Mouse (Mus musculus) lung, postnatal 10 days (tissue): Measurements from ENCODE around the gene Palmd.
A peak's percentile ranks its signal among the peaks of the same experiment; 100 is the strongest.

ENCODE experiments used
- DNase-seq: peaks from one replicate; pipeline ENCODE4 v3.0.0; 2021

The Palmd gene

GRCm38 (mm10) chr3:116968540-116968997 lies at the start of gene Palmd:
Palmd (minus strand) TSS chr3:116968987.
- peak; percentile 73 for DNase-seq

GRCm38 (mm10) chr3:117010182-117010581 lies 41.4 kb upstream of the Palmd start:
- DNase-seq = no peak

- no peak for DNase-seq
Measured at GRCm38 (mm10) chr3:117007340-117007739, 38.6 kb upstream of the Palmd start.

- DNase-seq = no peak
Measured at GRCm38 (mm10) chr3:117006636-117007035, 37.8 kb upstream of the Palmd start.

GRCm38 (mm10) chr3:117003379-117003778 lies 34.6 kb upstream of the Palmd start:
- DNase-seq = no peak

- DNase-seq = no peak
Measured at GRCm38 (mm10) chr3:117001686-117002485, 33.1 kb upstream of the Palmd start.

GRCm38 (mm10) chr3:116993011-116993410 lies 24.2 kb upstream of the Palmd start:
- no peak for DNase-seq

GRCm38 (mm10) chr3:116991180-116991579 lies 22.4 kb upstream of the Palmd start:
- DNase-seq = no peak

- no peak for DNase-seq
Measured at GRCm38 (mm10) chr3:116988221-116988620, 19.4 kb upstream of the Palmd start.

GRCm38 (mm10) chr3:116986451-116986850 lies 17.7 kb upstream of the Palmd start:
- no peak for DNase-seq

GRCm38 (mm10) chr3:116985741-116986140 lies 17.0 kb upstream of the Palmd start:
- DNase-seq = no peak

- DNase-seq = no peak
Measured at GRCm38 (mm10) chr3:116985042-116985455, 16.3 kb upstream of the Palmd start.

- DNase-seq = no peak
Measured at GRCm38 (mm10) chr3:116981811-116982575, 13.2 kb upstream of the Palmd start.

- DNase-seq = no peak
Measured at GRCm38 (mm10) chr3:116969786-116970185, 999 bp upstream of the Palmd start.

- no peak for DNase-seq
Measured at GRCm38 (mm10) chr3:116969003-116969402, 216 bp upstream of the Palmd start.

- DNase-seq = no peak
Measured at GRCm38 (mm10) chr3:116967967-116968366, 820 bp downstream of the Palmd start, which contains the start of gene 4930455H04Rik. 4930455H04Rik (plus strand) TSS chr3:116968267.

- no peak for DNase-seq
Measured at GRCm38 (mm10) chr3:116967436-116967835, 1.4 kb downstream of the Palmd start.

GRCm38 (mm10) chr3:116966800-116967199 lies 2.0 kb downstream of the Palmd start:
- DNase-seq = peak; percentile 59

GRCm38 (mm10) chr3:116966225-116966624 lies 2.6 kb downstream of the Palmd start:
- DNase-seq = peak; percentile 85

GRCm38 (mm10) chr3:116964426-116964825 lies 4.4 kb downstream of the Palmd start:
- peak; percentile 60 for DNase-seq

- peak; percentile 59 for DNase-seq
Measured at GRCm38 (mm10) chr3:116963213-116963612, 5.6 kb downstream of the Palmd start.

- no peak for DNase-seq
Measured at GRCm38 (mm10) chr3:116961354-116962142, 7.2 kb downstream of the Palmd start.

GRCm38 (mm10) chr3:116960414-116960813 lies 8.4 kb downstream of the Palmd start:
- DNase-seq = no peak
